Mouse (Mus musculus): Measurements from ENCODE around the gene Cdk2ap1. TPM values are rescaled to one million over a fixed set of nuclear protein-coding genes. Genes with fewer than 3 reads are reported as not detected.

Cdk2ap1 gene
- polyA plus RNA-seq, 2 experiments: 122 to 379 TPM

- Histone ChIP-seq H3K27me3 (ENCODE audit: control insufficient read depth, insufficient read depth, low read length) (no peaks in the 10 kb centered on the region), H3K4me1 (ENCODE audit: control insufficient read depth, insufficient read depth, low read length) (peaks cover 6% of the 10 kb centered on the region), H3K4me3 (replicated peaks; ENCODE audit: low read length) (peak overlapping the region; percentile 74), H3K9ac (ENCODE audit: low read depth, low read length, severe bottlenecking) (peak overlapping the region; percentile 72), H3K9me3 (ENCODE audit: control insufficient read depth, low read length) (no peaks in the 10 kb centered on the region), H3K27ac (replicated peaks; ENCODE audit: low read depth, low read length) (peak overlapping the region; percentile 87; the same call in 1 of the 2 replicates), H3K4me2 (replicated peaks; ENCODE audit: low read depth, low read length, severe bottlenecking) (peak overlapping the region; percentile 72), H3K36me3 (ENCODE audit: control insufficient read depth, insufficient read depth, low read length) (peaks cover 17% of the 10 kb centered on the region; the same call in 1 of the 2 replicates)
- ATAC-seq (ENCODE audit: low FRiP score, low read depth): no peak
- no peak for TF ChIP-seq POLR2A (IDR thresholded peaks at IDR 0.05; ENCODE audit: borderline replicate concordance, extremely low read depth, insufficient read depth, insufficient read length)
- WGBS: 4% methylated on average over 8 of the region's 8 CpGs
- DNase-seq (ENCODE audit: low spot score): no peak
Observed at GRCm38 (mm10) chr5:124326829-124327228, 36.1 kb downstream of the Cdk2ap1 start.

GRCm38 (mm10) chr5:124317648-124318047, 45.2 kb downstream of the Cdk2ap1 start:
- DNase-seq (ENCODE audit: low spot score) (no peak), ATAC-seq (ENCODE audit: low FRiP score, low read depth) (no peak)
- Histone ChIP-seq H3K4me1 (ENCODE audit: control insufficient read depth, insufficient read depth, low read length) (no peaks in the 10 kb centered on the region), H3K4me3 (replicated peaks; ENCODE audit: low read length) (no peak overlapping the region), H3K9ac (ENCODE audit: low read depth, low read length, severe bottlenecking) (no peak overlapping the region), H3K9me3 (ENCODE audit: control insufficient read depth, low read length) (no peaks in the 10 kb centered on the region), H3K27me3 (ENCODE audit: control insufficient read depth, insufficient read depth, low read length) (no peaks in the 10 kb centered on the region), H3K27ac (replicated peaks; ENCODE audit: low read depth, low read length) (no peak overlapping the region), H3K36me3 (ENCODE audit: control insufficient read depth, insufficient read depth, low read length) (peaks cover 67% of the 10 kb centered on the region), H3K4me2 (replicated peaks; ENCODE audit: low read depth, low read length, severe bottlenecking) (no peak overlapping the region)
- 90% methylated on average over 7 of the region's 7 CpGs for WGBS
- TF ChIP-seq POLR2A (IDR thresholded peaks at IDR 0.05; ENCODE audit: borderline replicate concordance, extremely low read depth, insufficient read depth, insufficient read length): no peak

GRCm38 (mm10) chr5:124315941-124316340, 46.9 kb downstream of the Cdk2ap1 start:
- no peak overlapping the region for H3K4me3 ChIP-seq (replicated peaks; ENCODE audit: low read length)
- no peak for ATAC-seq (ENCODE audit: low FRiP score, low read depth)

GRCm38 (mm10) chr5:124315498-124315897, 47.4 kb downstream of the Cdk2ap1 start:
- ATAC-seq (ENCODE audit: low FRiP score, low read depth) (no peak), DNase-seq (ENCODE audit: low spot score) (no peak)
- 92% methylated on average over 9 of the region's 9 CpGs for WGBS
- TF ChIP-seq POLR2A (IDR thresholded peaks at IDR 0.05; ENCODE audit: borderline replicate concordance, extremely low read depth, insufficient read depth, insufficient read length): no peak
- Histone ChIP-seq H3K9ac (ENCODE audit: low read depth, low read length, severe bottlenecking) (no peak overlapping the region), H3K9me3 (ENCODE audit: control insufficient read depth, low read length) (0 out of 2 replicates have a peak, but pooled peaks cover 3% of the 10 kb centered on the region), H3K4me2 (replicated peaks; ENCODE audit: low read depth, low read length, severe bottlenecking) (no peak overlapping the region), H3K4me1 (ENCODE audit: control insufficient read depth, insufficient read depth, low read length) (no peaks in the 10 kb centered on the region), H3K27me3 (ENCODE audit: control insufficient read depth, insufficient read depth, low read length) (no peaks in the 10 kb centered on the region), H3K4me3 (replicated peaks; ENCODE audit: low read length) (no peak overlapping the region), H3K36me3 (ENCODE audit: control insufficient read depth, insufficient read depth, low read length) (peaks cover 71% of the 10 kb centered on the region), H3K27ac (replicated peaks; ENCODE audit: low read depth, low read length) (no peak overlapping the region)

More at GRCm38 (mm10) chr5:124315941-124316340, 46.9 kb downstream of the Cdk2ap1 start:
- Histone ChIP-seq H3K4me1 (ENCODE audit: control insufficient read depth, insufficient read depth, low read length) (no peaks in the 10 kb centered on the region), H3K27me3 (ENCODE audit: control insufficient read depth, insufficient read depth, low read length) (no peaks in the 10 kb centered on the region), H3K4me2 (replicated peaks; ENCODE audit: low read depth, low read length, severe bottlenecking) (no peak overlapping the region), H3K9me3 (ENCODE audit: control insufficient read depth, low read length) (0 out of 2 replicates have a peak, but pooled peaks cover 3% of the 10 kb centered on the region), H3K9ac (ENCODE audit: low read depth, low read length, severe bottlenecking) (no peak overlapping the region), H3K27ac (replicated peaks; ENCODE audit: low read depth, low read length) (no peak overlapping the region), H3K36me3 (ENCODE audit: control insufficient read depth, insufficient read depth, low read length) (peaks cover 73% of the 10 kb centered on the region)
- 92% methylated on average over 11 of the region's 11 CpGs for WGBS
- TF ChIP-seq POLR2A (IDR thresholded peaks at IDR 0.05; ENCODE audit: borderline replicate concordance, extremely low read depth, insufficient read depth, insufficient read length): no peak
- DNase-seq (ENCODE audit: low spot score): no peak

GRCm38 (mm10) chr5:124310091-124310490, 52.8 kb downstream of the Cdk2ap1 start:
- no peaks in the 10 kb centered on the region for H3K4me1 ChIP-seq (ENCODE audit: control insufficient read depth, insufficient read depth, low read length)
- no peak overlapping the region for H3K9ac ChIP-seq (ENCODE audit: low read depth, low read length, severe bottlenecking)
- ATAC-seq (ENCODE audit: low FRiP score, low read depth) (no peak), DNase-seq (ENCODE audit: low spot score) (no peak)
- no peak overlapping the region for H3K4me2 ChIP-seq (replicated peaks; ENCODE audit: low read depth, low read length, severe bottlenecking)
- no peak overlapping the region for H3K4me3 ChIP-seq (replicated peaks; ENCODE audit: low read length)
- TF ChIP-seq POLR2A (IDR thresholded peaks at IDR 0.05; ENCODE audit: borderline replicate concordance, extremely low read depth, insufficient read depth, insufficient read length): no peak
- H3K9me3 ChIP-seq (ENCODE audit: control insufficient read depth, low read length): 0 out of 2 replicates have a peak, but pooled peaks cover 3% of the 10 kb centered on the region
- no peak overlapping the region for H3K27ac ChIP-seq (replicated peaks; ENCODE audit: low read depth, low read length)
- H3K27me3 ChIP-seq (ENCODE audit: control insufficient read depth, insufficient read depth, low read length): no peaks in the 10 kb centered on the region
- H3K36me3 ChIP-seq (ENCODE audit: control insufficient read depth, insufficient read depth, low read length): peaks cover 65% of the 10 kb centered on the region
- 95% methylated on average over 11 of the region's 11 CpGs for WGBS

All from limb, embryonic 14.5 days (tissue).